Mouse (Mus musculus) large intestine, adult 2 months (tissue): ENCODE measurements around the gene Hcar2. TPM values are rescaled to one million over a fixed set of nuclear protein-coding genes. Genes with fewer than 3 reads are reported as not detected.

Experiments
- DNase-seq: peaks from one replicate; pipeline ENCODE4 v3.0.0-alpha.2; 2012; ENCODE audit warnings: low read depth, low spot score
- WGBS: fragments of 180-500 bp; shearing (Covaris S2); methylation state at CpG from one replicate; pipeline ENCODE4 v1.1.7; 2018; 5-methylcytosine and 5-hydroxymethylcytosine counted together
- polyA plus RNA-seq: library from polyadenylated mRNA; depleted of rRNA; stranded (reverse); fragments of >200 nt; gene quantifications from 2 replicates; pipeline ENCODE4 v1.2.3, GENCODE M21; 2012; rRNA removed

Gene Hcar2
- polyA plus RNA-seq = 0.71 and 0.97 TPM in 2 replicates

GRCm38 (mm10) chr5:123865365-123865764 lies at the start of gene Hcar2:
Gene Hcar2 (minus strand): TSS chr5:123865499.
- no peak for DNase-seq
- WGBS = 43% methylated on average over 12 of the region's 12 CpGs

DNA sequence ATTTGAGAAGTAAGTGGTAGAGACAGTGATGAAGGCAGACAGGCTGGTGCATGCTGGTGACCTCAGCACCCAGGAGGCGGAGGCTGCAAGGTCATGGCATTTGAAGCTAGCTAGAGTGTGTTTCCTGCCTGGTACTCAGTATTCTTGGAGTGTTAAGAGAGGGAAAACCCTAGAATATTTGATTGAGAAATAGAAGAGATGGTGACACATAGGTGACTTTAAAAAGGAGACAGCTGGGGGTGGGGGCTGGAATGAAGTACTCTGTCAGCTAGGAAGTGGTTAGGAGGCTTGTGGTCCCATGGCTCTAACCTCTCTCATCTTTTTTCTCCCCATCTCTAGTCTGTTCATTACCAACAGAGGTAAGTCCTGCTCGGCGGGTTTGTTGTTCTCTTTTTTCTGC lies 49.6 kb upstream of the Hcar2 start:
- 85% methylated on average over 3 of the region's 3 CpGs for WGBS
- no peak for DNase-seq

GRCm38 (mm10) chr5:123907631-123907977 lies 42.3 kb upstream of the Hcar2 start:
- WGBS = under 1% methylated on average over 10 of the region's 10 CpGs
- DNase-seq = no peak

GRCm38 (mm10) chr5:123906976-123907630 lies 41.8 kb upstream of the Hcar2 start, which contains the start of gene Denr:
Gene Denr (plus strand): TSS chr5:123907175.
- 1% methylated on average over 61 of the region's 61 CpGs for WGBS
- DNase-seq = peak; percentile 88

- DNase-seq = no peak
- 49% methylated on average over 17 of the region's 17 CpGs for WGBS
Measured at GRCm38 (mm10) chr5:123906146-123906975, 41.1 kb upstream of the Hcar2 start.

DNA sequence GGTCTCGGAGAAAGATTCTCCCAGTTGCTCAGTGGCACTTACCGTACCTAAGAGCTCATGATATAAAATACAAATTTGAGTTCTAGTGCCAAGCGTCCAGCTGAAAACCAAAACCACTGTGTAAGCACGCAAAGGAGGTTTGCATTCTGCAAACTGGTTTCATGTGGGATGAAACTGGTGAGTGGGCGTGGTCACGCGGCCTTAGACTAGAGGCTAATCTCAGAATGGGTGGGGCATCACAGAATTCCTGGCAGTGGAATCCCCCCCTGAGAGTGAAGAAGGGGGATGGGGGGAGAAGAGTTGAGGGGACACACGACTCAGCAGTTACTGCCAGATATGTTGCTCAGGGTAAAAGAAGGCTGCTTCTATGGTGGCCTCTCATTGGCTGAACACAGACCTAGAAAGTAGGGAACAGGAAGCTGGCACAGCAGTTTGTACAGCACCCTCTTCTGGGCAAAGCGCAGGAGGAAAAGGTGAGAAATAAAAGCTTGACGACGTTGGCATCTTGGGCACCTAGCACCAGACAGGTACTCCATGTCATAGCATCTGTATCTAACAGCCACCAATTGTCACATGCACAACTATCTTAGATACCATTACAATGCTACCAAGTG lies 38.9 kb upstream of the Hcar2 start:
- 57% methylated on average over 11 of the region's 11 CpGs for WGBS
- DNase-seq = no peak

DNA sequence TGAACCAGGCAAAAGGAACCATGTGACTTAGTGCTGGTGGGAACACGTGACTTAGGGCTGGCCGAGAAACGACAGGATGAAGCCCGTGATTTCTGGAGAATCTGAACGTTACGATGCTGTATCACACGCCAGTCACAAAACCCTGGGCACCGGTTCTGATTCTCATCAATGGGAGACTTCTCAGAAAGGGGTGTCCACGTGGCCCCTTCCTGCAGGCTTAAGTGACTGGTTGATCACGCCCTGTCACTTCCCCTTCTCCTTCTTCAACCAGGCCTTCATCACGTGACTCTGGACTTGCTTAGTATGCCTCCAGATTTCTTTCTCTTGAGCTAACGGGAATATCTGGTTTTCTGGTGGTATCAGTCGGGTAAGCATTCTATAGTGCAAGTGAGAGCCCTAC lies 32.1 kb upstream of the Hcar2 start:
- 75% methylated on average over 13 of the region's 13 CpGs for WGBS
- DNase-seq = no peak

- whole genome bisulfite sequencing = 52% methylated on average over 11 of the region's 11 CpGs
- no peak for DNase-seq
Measured at GRCm38 (mm10) chr5:123896395-123896794, 31.1 kb upstream of the Hcar2 start.

DNA sequence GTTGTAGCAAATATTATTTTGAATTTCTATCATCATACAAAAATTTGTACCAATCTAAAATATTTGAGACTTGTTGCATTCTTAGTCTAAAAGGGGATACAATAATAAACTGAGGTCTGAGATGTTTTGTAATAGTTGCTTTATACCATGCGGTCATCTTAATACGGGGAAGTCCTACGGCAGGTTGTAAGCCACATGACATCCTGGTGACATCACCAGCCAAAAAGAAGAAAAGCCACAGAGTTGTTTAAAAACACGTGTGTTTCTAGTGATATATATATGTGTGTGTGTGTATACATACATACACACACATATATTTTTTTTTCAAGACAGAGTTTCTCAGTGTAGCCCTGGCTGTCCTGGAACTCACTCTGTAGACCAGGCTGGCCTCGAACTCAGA lies 28.2 kb upstream of the Hcar2 start:
- WGBS = 80% methylated on average over 5 of the region's 5 CpGs

DNA sequence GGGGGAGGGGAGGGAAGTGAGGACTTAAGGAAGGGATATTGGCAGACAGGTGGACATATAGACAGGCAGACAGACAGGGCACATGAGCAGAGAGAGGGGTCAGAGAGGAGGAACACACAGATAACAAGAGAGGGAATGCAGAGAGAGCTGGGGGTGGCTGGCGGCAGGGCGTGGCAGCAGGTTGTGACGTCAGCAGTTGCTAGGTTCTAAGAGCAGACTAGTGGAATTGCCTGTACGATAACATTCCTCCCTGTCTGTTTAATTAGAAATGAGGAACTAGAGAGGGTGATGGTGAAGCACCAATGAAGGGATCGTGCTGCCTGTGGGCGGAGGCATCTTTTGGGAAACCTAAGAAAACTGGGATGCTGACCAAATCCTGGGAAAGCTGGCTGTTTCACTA lies 26.4 kb upstream of the Hcar2 start:
- no peak for DNase-seq
- 21% methylated on average over 6 of the region's 6 CpGs for WGBS

More for the DNA sequence above, 28.2 kb upstream of the Hcar2 start:
- no peak for DNase-seq

DNA sequence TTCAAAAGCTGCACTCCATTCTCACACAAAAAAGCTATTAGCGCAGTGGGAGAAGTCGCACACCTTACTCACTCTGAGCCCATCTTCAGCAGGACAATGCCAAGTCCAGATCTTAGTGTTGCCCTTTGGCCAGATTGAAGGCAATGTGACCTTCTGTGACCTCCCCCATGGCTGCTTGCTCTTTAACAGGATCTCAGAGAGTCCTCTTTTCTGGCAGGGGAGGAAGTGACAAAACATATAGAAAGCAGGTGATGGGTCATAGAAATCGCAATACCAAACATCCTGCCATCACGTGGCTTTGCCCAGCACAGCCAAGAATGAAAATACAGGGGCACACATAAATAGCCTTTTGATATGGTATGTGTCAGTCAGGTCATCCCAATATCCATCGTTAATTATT lies 25.7 kb upstream of the Hcar2 start:
- WGBS = 73% methylated on average over 5 of the region's 5 CpGs
- DNase-seq = no peak

DNA sequence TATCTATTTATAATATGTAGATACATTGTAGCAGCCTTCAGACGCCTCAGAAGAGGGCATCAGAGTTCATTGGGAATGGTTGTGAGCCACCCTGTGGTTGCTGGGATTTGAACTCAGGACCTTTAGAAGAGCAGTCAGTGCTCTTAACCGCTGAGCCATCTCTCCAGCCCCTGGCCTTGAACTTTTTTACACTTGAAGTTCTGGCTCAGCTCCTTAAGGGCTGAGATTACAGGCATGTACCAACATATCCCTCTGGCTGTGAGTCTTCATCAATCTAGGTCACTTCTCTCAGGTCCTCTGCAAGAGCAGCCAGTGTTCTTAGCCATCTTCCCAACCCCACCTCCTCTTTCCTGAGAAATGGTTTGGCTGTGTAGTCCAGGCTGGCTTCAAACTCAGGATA lies 25.0 kb upstream of the Hcar2 start:
- 73% methylated on average over 2 of the region's 2 CpGs for WGBS
- no peak for DNase-seq

GRCm38 (mm10) chr5:123886365-123886764 lies 21.1 kb upstream of the Hcar2 start:
- WGBS = 68% methylated on average over 3 of the region's 3 CpGs
- no peak for DNase-seq

GRCm38 (mm10) chr5:123884332-123884731 lies 19.0 kb upstream of the Hcar2 start:
- WGBS = 63% methylated on average over 10 of the region's 10 CpGs
- DNase-seq = no peak

- 61% methylated on average over 7 of the region's 7 CpGs for whole genome bisulfite sequencing
Measured at GRCm38 (mm10) chr5:123883891-123884290, 18.6 kb upstream of the Hcar2 start.

DNA sequence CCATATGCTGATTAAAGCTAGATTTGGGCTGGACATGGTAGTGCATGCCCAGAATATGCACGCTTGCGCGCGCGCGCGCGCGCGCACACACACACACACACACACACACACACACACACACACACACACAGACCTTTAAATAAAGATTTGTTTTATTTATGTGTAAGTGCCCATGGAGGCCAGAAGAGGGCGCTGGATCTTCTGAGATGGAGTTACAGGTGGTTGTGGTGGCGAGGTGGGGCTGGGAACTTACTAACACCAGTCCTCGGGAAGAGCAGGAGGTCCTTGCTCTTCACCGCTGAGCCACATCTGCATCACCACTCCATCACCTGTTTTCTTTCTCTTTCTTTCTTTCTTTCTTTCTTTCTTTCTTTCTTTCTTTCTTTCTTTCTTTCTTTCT lies 15.5 kb upstream of the Hcar2 start:
- WGBS = 86% methylated on average over 14 of the region's 14 CpGs
- DNase-seq = no peak

More at GRCm38 (mm10) chr5:123883891-123884290, 18.6 kb upstream of the Hcar2 start:
- no peak for DNase-seq

DNA sequence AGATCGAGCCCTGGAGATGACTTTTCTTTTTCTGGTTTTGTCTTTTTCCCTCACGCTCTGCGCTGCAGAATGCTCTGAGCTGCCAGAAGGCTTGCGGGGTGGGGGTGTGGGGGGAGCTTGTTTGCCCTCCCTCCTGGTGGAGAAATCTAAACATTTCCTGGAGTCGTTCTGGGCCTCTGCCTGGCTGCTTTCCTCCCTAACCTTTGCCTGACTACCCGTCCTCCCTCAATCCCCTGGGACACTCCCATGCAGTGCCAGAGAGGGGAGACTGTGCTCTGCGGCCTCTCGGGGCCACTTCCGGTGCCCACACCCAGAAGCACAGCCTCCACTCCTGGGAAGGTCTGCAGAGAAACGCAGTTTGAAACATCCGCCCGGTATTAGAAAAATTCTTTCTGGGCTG lies 14.6 kb upstream of the Hcar2 start, which contains the start of gene Hcar1:
Gene Hcar1, minus strand, starts transcription at position 93 of the 400 bp plus-strand sequence.
- DNase-seq = no peak
- WGBS = 13% methylated on average over 12 of the region's 12 CpGs

DNA sequence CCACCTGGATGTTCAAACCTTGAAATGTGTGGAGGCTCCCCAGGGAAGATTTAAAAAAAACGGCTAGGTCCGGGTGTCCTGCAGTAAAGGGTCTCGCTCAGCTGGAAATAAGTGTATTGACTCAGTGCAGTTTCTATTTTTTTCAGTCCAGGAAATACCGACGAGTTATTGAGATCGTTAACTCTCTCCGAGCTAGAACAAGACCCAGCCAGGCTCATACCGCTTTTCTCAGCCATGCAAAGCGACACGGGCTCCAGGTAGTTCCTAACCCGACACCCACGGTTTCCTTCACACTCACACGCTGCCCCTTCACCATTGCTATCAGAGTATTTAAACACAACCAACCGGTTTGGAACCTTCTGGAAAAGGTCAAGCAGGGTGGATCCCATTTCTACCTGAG lies 12.8 kb upstream of the Hcar2 start:
- no peak for DNase-seq

GRCm38 (mm10) chr5:123874177-123874576 lies 8.9 kb upstream of the Hcar2 start:
- DNase-seq = no peak
- 75% methylated on average over 5 of the region's 5 CpGs for WGBS

More for the DNA sequence above, 12.8 kb upstream of the Hcar2 start:
- WGBS = 10% methylated on average over 14 of the region's 14 CpGs

GRCm38 (mm10) chr5:123869615-123870014 lies 4.3 kb upstream of the Hcar2 start:
- no peak for DNase-seq
- 62% methylated on average over 4 of the region's 4 CpGs for WGBS
